ENCODE assay signal across 31 mouse cellular contexts in genomic region chr5:101124941-101125453, GRCm38 (mm10).
DNase-seq lines count a peak whose midpoint lies in the region; ATAC-seq and TF ChIP-seq lines count a peak whose summit lies in the region.
"Had no signal": no experiment of that assay in that cellular context is flagged by ENCODE, and none has a peak within 500 bp of the region (broad histone marks: within the 10 kb centered on the region; RNA-seq: fewer than 3 reads in every experiment).

No protein-coding gene starts in this region.

- DNase-seq in hindbrain, embryonic 11.5 days (ENCODE audit: low spot score), result peak; percentile 49
- DNase-seq in hindbrain, postnatal 0 days (ENCODE audit: low spot score), result no peak
- DNase-seq in Muller cell, postnatal 12 days (ENCODE audit: inconsistent ontology term), result peak; percentile 21
- peak; percentile 65 for DNase-seq in embryo, embryonic 9.5 days (ENCODE audit: extremely low spot score)
- peak; percentile 87 for DNase-seq in retina, embryonic 14.5 days (ENCODE audit: low spot score)
- DNase-seq in layer of hippocampus, postnatal 25 days (ENCODE audit: extremely low spot score in 1 of 2, low spot score in 1 of 2), result no peak
- DNase-seq: adrenal gland, postnatal 14 days; cerebellum, adult 11-12 months; cerebellum, adult 9-11 months; gastrocnemius, adult 2 months; gastrocnemius, postnatal 36 days; heart, adult 18-20 months; heart, postnatal 36 days; kidney, adult 8-10 months; kidney, postnatal 36 days; layer of hippocampus, postnatal 36 days; left cerebral cortex, postnatal 4 days; liver, embryonic 13.5 days; lung, adult 18-20 months; lung, postnatal 4 days; midbrain, embryonic 14.5 days; right cerebral cortex, postnatal 14 days had no signal

- WGBS in hindbrain, embryonic 11.5 days, result 25% methylated on average over 5 of the region's 5 CpGs
- WGBS in hindbrain, postnatal 0 days, result 18% methylated on average over 5 of the region's 5 CpGs

- no peak overlapping the region for H3K4me3 ChIP-seq in hindbrain, embryonic 11.5 days (ENCODE audit: low read depth, low read length)
- H3K4me3 ChIP-seq in hindbrain, postnatal 0 days (ENCODE audit: low read length), result no peak overlapping the region
- H3K4me3 ChIP-seq: embryonic facial prominence, embryonic 13.5 days; erythroblast, embryonic 14.5 days; gastrocnemius, adult 2 months; hindbrain, embryonic 15.5 days; liver, embryonic 13.5 days; neural tube, embryonic 12.5 days; stomach, embryonic 15.5 days had no signal

- no peak overlapping the region for H3K9ac ChIP-seq in hindbrain, embryonic 11.5 days (ENCODE audit: low read depth, low read length)
- H3K9ac ChIP-seq in hindbrain, postnatal 0 days (replicated peaks; ENCODE audit: low read length), result no peak overlapping the region
- H3K9ac ChIP-seq: embryonic facial prominence, embryonic 13.5 days; hindbrain, embryonic 15.5 days; liver, embryonic 13.5 days; neural tube, embryonic 12.5 days; stomach, embryonic 15.5 days had no signal

- no peaks in the 10 kb centered on the region for H3K36me3 ChIP-seq in hindbrain, embryonic 11.5 days (ENCODE audit: control insufficient read depth, insufficient read depth, low read length)
- no peaks in the 10 kb centered on the region for H3K36me3 ChIP-seq in hindbrain, postnatal 0 days (ENCODE audit: insufficient read depth, low read length)
- H3K36me3 ChIP-seq: embryonic facial prominence, embryonic 13.5 days; hindbrain, embryonic 15.5 days; liver, embryonic 13.5 days; neural tube, embryonic 12.5 days; stomach, embryonic 15.5 days had no signal

- no peak overlapping the region for H3K27ac ChIP-seq in hindbrain, embryonic 11.5 days (ENCODE audit: low read depth, low read length)
- no peak overlapping the region for H3K27ac ChIP-seq in hindbrain, postnatal 0 days
- H3K27ac ChIP-seq: embryonic facial prominence, embryonic 13.5 days; gastrocnemius, adult 2 months; hindbrain, embryonic 15.5 days; liver, embryonic 13.5 days; neural tube, embryonic 12.5 days; stomach, embryonic 15.5 days had no signal

- no peaks in the 10 kb centered on the region for H3K9me3 ChIP-seq in hindbrain, embryonic 11.5 days (ENCODE audit: control insufficient read depth, low read length)
- no peaks in the 10 kb centered on the region for H3K9me3 ChIP-seq in hindbrain, postnatal 0 days (ENCODE audit: low read length)
- H3K9me3 ChIP-seq: embryonic facial prominence, embryonic 13.5 days; hindbrain, embryonic 15.5 days; liver, embryonic 13.5 days; neural tube, embryonic 12.5 days; stomach, embryonic 15.5 days had no signal

- peak; percentile 38; the same call in 1 of the 2 replicates for ATAC-seq in hindbrain, embryonic 11.5 days (ENCODE audit: low FRiP score)
- ATAC-seq in hindbrain, postnatal 0 days, result no peak
- no peak for ATAC-seq in monocyte, adult 5-6 weeks (replicated peaks; ENCODE audit: insufficient number of reproducible peaks, low FRiP score, low TSS enrichment, poor library complexity, severe bottlenecking)
- ATAC-seq: forebrain, embryonic 16.5 days; lung, postnatal 0 days had no signal

- H3K4me1 ChIP-seq in hindbrain, embryonic 11.5 days (replicated peaks; ENCODE audit: control insufficient read depth, insufficient read depth, low read length), result no peaks in the 10 kb centered on the region
- no peaks in the 10 kb centered on the region for H3K4me1 ChIP-seq in hindbrain, postnatal 0 days (ENCODE audit: insufficient read depth, low read length)
- H3K4me1 ChIP-seq: hindbrain, embryonic 15.5 days; liver, embryonic 13.5 days; neural tube, embryonic 12.5 days; stomach, embryonic 15.5 days had no signal

- H3K4me2 ChIP-seq in hindbrain, embryonic 11.5 days (replicated peaks; ENCODE audit: low read depth, low read length), result no peak overlapping the region
- no peak overlapping the region for H3K4me2 ChIP-seq in hindbrain, postnatal 0 days (ENCODE audit: low read depth, low read length)
- H3K4me2 ChIP-seq: embryonic facial prominence, embryonic 13.5 days; heart, embryonic 11.5 days; hindbrain, embryonic 15.5 days; liver, embryonic 13.5 days; neural tube, embryonic 12.5 days; stomach, embryonic 15.5 days had no signal

- TF ChIP-seq CTCF in hindbrain, postnatal 0 days (IDR thresholded peaks at IDR 0.05; ENCODE audit: low read depth), result no peak

- peaks cover 56% of the 10 kb centered on the region for H3K27me3 ChIP-seq in hindbrain, embryonic 11.5 days (ENCODE audit: control insufficient read depth, insufficient read depth, low read length)
- peaks cover 12% of the 10 kb centered on the region; the same call in 1 of the 2 replicates for H3K27me3 ChIP-seq in hindbrain, postnatal 0 days (ENCODE audit: insufficient read depth, low read length)
- H3K27me3 ChIP-seq: embryonic facial prominence, embryonic 13.5 days; liver, embryonic 13.5 days; stomach, embryonic 15.5 days had no signal

Comparison
In these comparisons a context has a peak if more than half of its experiments do, and no peak if none do; other contexts are left out.
1. DNase-seq: peak in hindbrain, embryonic 11.5 days (single experiment), Muller cell, postnatal 12 days (single experiment), embryo, embryonic 9.5 days (single experiment) and retina, embryonic 14.5 days (single experiment); none in hindbrain, postnatal 0 days (single experiment) and layer of hippocampus, postnatal 25 days (0 of 2).